Mouse (Mus musculus): ENCODE data around the gene Ctnna2. TPM values are rescaled to one million over a fixed set of nuclear protein-coding genes. Genes with fewer than 3 reads are reported as not detected.

Gene Ctnna2
- polyA plus RNA-seq, 1 experiment from 2014 or later: 0.44 TPM

- DNase-seq (ENCODE audit: low spot score): no peak
Measured at GRCm38 (mm10) chr6:77441051-77441450, 538.4 kb downstream of the Ctnna2 start.

- no peak for DNase-seq (ENCODE audit: low spot score)
Measured at GRCm38 (mm10) chr6:77430381-77430780, 549.1 kb downstream of the Ctnna2 start.

GRCm38 (mm10) chr6:77425746-77426145 is 553.8 kb downstream of the Ctnna2 start:
- DNase-seq (ENCODE audit: low spot score): no peak

- DNase-seq (ENCODE audit: low spot score): no peak
Measured at GRCm38 (mm10) chr6:77424826-77425225, 554.7 kb downstream of the Ctnna2 start.

GRCm38 (mm10) chr6:77421564-77422139 is 557.8 kb downstream of the Ctnna2 start:
- no peak for DNase-seq (ENCODE audit: low spot score)

- DNase-seq (ENCODE audit: low spot score): no peak
Measured at GRCm38 (mm10) chr6:77416999-77417398, 562.5 kb downstream of the Ctnna2 start.

GRCm38 (mm10) chr6:77413530-77413929 is 566.0 kb downstream of the Ctnna2 start:
- DNase-seq (ENCODE audit: low spot score): no peak

GRCm38 (mm10) chr6:77408481-77408880 is 571.0 kb downstream of the Ctnna2 start:
- no peak for DNase-seq (ENCODE audit: low spot score)

- DNase-seq (ENCODE audit: low spot score): no peak
Measured at GRCm38 (mm10) chr6:77400751-77401150, 578.7 kb downstream of the Ctnna2 start.

GRCm38 (mm10) chr6:77391663-77392062 is 587.8 kb downstream of the Ctnna2 start:
- no peak for DNase-seq (ENCODE audit: low spot score)

- DNase-seq (ENCODE audit: low spot score): no peak
Measured at GRCm38 (mm10) chr6:77381309-77381708, 598.2 kb downstream of the Ctnna2 start.

- DNase-seq (ENCODE audit: low spot score): no peak
Measured at GRCm38 (mm10) chr6:77373132-77373531, 606.4 kb downstream of the Ctnna2 start.

GRCm38 (mm10) chr6:77371147-77371546 is 608.4 kb downstream of the Ctnna2 start:
- no peak for DNase-seq (ENCODE audit: low spot score)

GRCm38 (mm10) chr6:77358471-77358837 is 621.0 kb downstream of the Ctnna2 start:
- DNase-seq (ENCODE audit: low spot score): no peak

GRCm38 (mm10) chr6:77357748-77358470 is 621.6 kb downstream of the Ctnna2 start:
- DNase-seq (ENCODE audit: low spot score): no peak

GRCm38 (mm10) chr6:77354826-77355225 is 624.7 kb downstream of the Ctnna2 start:
- no peak for DNase-seq (ENCODE audit: low spot score)

- no peak for DNase-seq (ENCODE audit: low spot score)
Measured at GRCm38 (mm10) chr6:77343781-77344180, 635.7 kb downstream of the Ctnna2 start.

- no peak for DNase-seq (ENCODE audit: low spot score)
Measured at GRCm38 (mm10) chr6:77335537-77335936, 644.0 kb downstream of the Ctnna2 start.

- DNase-seq (ENCODE audit: low spot score): no peak
Measured at GRCm38 (mm10) chr6:77324748-77325147, 654.8 kb downstream of the Ctnna2 start.

- DNase-seq (ENCODE audit: low spot score): no peak
Measured at GRCm38 (mm10) chr6:77324327-77324726, 655.2 kb downstream of the Ctnna2 start.

- DNase-seq (ENCODE audit: low spot score): no peak
Measured at GRCm38 (mm10) chr6:77306796-77307195, 672.7 kb downstream of the Ctnna2 start.

GRCm38 (mm10) chr6:77301305-77301704 is 678.2 kb downstream of the Ctnna2 start:
- no peak for DNase-seq (ENCODE audit: low spot score)

- no peak for DNase-seq (ENCODE audit: low spot score)
Measured at GRCm38 (mm10) chr6:77291415-77291814, 688.1 kb downstream of the Ctnna2 start.
